Mouse (Mus musculus) ES-Bruce4 (cell line): Measurements from ENCODE around the gene Rest.

ENCODE experiments used
- CTCF ChIP-seq: IDR thresholded peaks from one replicate; pipeline ENCODE4 v1.8.1; 2011; ENCODE audit warnings: low read depth, low read length
- POLR2A ChIP-seq: IDR thresholded peaks from one replicate; pipeline ENCODE4 v1.8.1; 2011; ENCODE audit warnings: low read length; ENCODE audit not compliant: insufficient read depth

DNA sequence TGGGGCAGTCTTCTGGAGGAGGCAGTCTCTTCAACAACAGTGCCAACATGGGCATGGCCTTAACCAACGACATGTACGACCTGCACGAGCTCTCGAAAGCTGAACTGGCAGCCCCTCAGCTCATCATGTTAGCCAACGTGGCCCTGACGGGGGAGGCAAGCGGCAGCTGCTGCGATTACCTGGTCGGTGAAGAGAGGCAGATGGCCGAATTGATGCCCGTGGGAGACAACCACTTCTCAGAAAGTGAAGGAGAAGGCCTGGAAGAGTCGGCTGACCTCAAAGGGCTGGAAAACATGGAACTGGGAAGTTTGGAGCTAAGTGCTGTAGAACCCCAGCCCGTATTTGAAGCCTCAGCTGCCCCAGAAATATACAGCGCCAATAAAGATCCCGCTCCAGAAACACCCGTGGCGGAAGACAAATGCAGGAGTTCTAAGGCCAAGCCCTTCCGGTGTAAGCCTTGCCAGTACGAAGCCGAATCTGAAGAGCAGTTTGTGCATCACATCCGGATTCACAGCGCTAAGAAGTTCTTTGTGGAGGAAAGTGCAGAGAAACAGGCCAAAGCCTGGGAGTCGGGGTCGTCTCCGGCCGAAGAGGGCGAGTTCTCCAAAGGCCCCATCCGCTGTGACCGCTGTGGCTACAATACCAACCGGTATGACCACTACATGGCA, 2.8 kb downstream of the Rest start:
- no peak for TF ChIP-seq CTCF
- TF ChIP-seq POLR2A, result no peak
